9 mouse cellular contexts compared by ENCODE assay signal in genomic region chr5:151315804-151316597, GRCm38 (mm10).
A peak's percentile ranks its signal among the peaks of the same experiment; 100 is the strongest.
DNase-seq lines count a peak whose midpoint lies in the region; ATAC-seq and TF ChIP-seq lines count a peak whose summit lies in the region.
"Had no signal": no experiment of that assay in that cellular context is flagged by ENCODE, and none has a peak within 500 bp of the region (broad histone marks: within the 10 kb centered on the region; RNA-seq: fewer than 3 reads in every experiment).

No protein-coding gene starts in this region.

- no peak; the same call in 1 of the 2 replicates for ATAC-seq in heart, embryonic 15.5 days (replicated peaks; ENCODE audit: insufficient number of reproducible peaks, insufficient read depth, low FRiP score, low read depth)
- ATAC-seq in forebrain, embryonic 14.5 days: no peak

- H3K9me3 ChIP-seq in heart, embryonic 15.5 days (replicated peaks): no peaks in the 10 kb centered on the region
- no peaks in the 10 kb centered on the region for H3K9me3 ChIP-seq in forebrain, embryonic 14.5 days (replicated peaks; ENCODE audit: control insufficient read depth, low read length)
- H3K9me3 ChIP-seq: limb, embryonic 10.5 days had no signal

- TF ChIP-seq CTCF in kidney, adult 2 months (conservative IDR thresholded peaks at IDR 0.05; ENCODE audit: insufficient read depth, insufficient read length, low read depth, low read length): no peak
- no peak for TF ChIP-seq CTCF in cerebellum, adult 2 months (IDR thresholded peaks at IDR 0.05; ENCODE audit: borderline replicate concordance, insufficient read depth, low read depth, low read length)

- H3K27ac ChIP-seq in heart, embryonic 15.5 days: peak overlapping the region; percentile 35; the same call in 1 of the 2 replicates
- peak overlapping the region; percentile 10; the same call in 1 of the 2 replicates for H3K27ac ChIP-seq in kidney, adult 2 months (ENCODE audit: insufficient read depth, low read depth, low read length)
- no peak overlapping the region for H3K27ac ChIP-seq in cerebellum, adult 2 months (ENCODE audit: insufficient read depth, low read length)
- no peak overlapping the region for H3K27ac ChIP-seq in forebrain, embryonic 14.5 days (ENCODE audit: low read depth, low read length)
- H3K27ac ChIP-seq: limb, embryonic 10.5 days had no signal

- no peak for TF ChIP-seq POLR2A in kidney, adult 2 months (IDR thresholded peaks at IDR 0.05; ENCODE audit: low read depth, low read length)
- no peak for TF ChIP-seq POLR2A in cerebellum, adult 2 months (IDR thresholded peaks at IDR 0.05; ENCODE audit: borderline replicate concordance, insufficient read depth, low read length)

- peak overlapping the region; percentile 8; the same call in 1 of the 2 replicates for H3K4me3 ChIP-seq in heart, embryonic 15.5 days
- no peak overlapping the region for H3K4me3 ChIP-seq in kidney, adult 2 months (ENCODE audit: insufficient read depth, low read depth, low read length)
- H3K4me3 ChIP-seq in cerebellum, adult 2 months (replicated peaks; ENCODE audit: insufficient read depth, low read depth, low read length): no peak overlapping the region
- no peak overlapping the region for H3K4me3 ChIP-seq in forebrain, embryonic 14.5 days (ENCODE audit: low read depth, low read length)
- H3K4me3 ChIP-seq: limb, embryonic 10.5 days had no signal

- H3K4me2 ChIP-seq in heart, embryonic 15.5 days: peak overlapping the region; percentile 44
- no peak overlapping the region for H3K4me2 ChIP-seq in forebrain, embryonic 14.5 days (ENCODE audit: low read length)

- no peak overlapping the region for H3K9ac ChIP-seq in heart, embryonic 15.5 days
- no peak overlapping the region for H3K9ac ChIP-seq in forebrain, embryonic 14.5 days (ENCODE audit: low read length)

- WGBS in heart, embryonic 15.5 days: 32% methylated on average over 10 of the region's 10 CpGs
- WGBS in kidney, adult 2 months: 27% methylated on average over 10 of the region's 10 CpGs
- WGBS in cerebellum, adult 2 months: 73% methylated on average over 10 of the region's 10 CpGs
- WGBS in forebrain, embryonic 14.5 days: 81% methylated on average over 10 of the region's 10 CpGs

- no peak for DNase-seq in heart, adult 9 months (ENCODE audit: low spot score in 2 of 2)
- peak; percentile 14 for DNase-seq in ZHBTc4 (ENCODE audit: low read depth, low spot score)
- DNase-seq in kidney, adult 2 months: peak; percentile 34
- peak; percentile 45 for DNase-seq in lung, postnatal 36 days
- no peak for DNase-seq in B cell, adult 2 months
- no peak for DNase-seq in cerebellum, adult 2 months
- no peak for DNase-seq in forebrain, embryonic 14.5 days (ENCODE audit: low spot score)

- no peaks in the 10 kb centered on the region for H3K27me3 ChIP-seq in heart, embryonic 15.5 days
- H3K27me3 ChIP-seq in kidney, adult 2 months (replicated peaks; ENCODE audit: control insufficient read depth, insufficient read depth, low read length): no peaks in the 10 kb centered on the region
- no peaks in the 10 kb centered on the region for H3K27me3 ChIP-seq in cerebellum, adult 2 months (ENCODE audit: control insufficient read depth, insufficient read depth, low read length)
- no peaks in the 10 kb centered on the region for H3K27me3 ChIP-seq in forebrain, embryonic 14.5 days (replicated peaks; ENCODE audit: control insufficient read depth, insufficient read depth, low read length)

- H3K36me3 ChIP-seq in heart, embryonic 15.5 days: no peaks in the 10 kb centered on the region
- H3K36me3 ChIP-seq in kidney, adult 2 months (ENCODE audit: control insufficient read depth, insufficient read depth, low read length): no peaks in the 10 kb centered on the region
- no peaks in the 10 kb centered on the region for H3K36me3 ChIP-seq in forebrain, embryonic 14.5 days (ENCODE audit: control insufficient read depth, insufficient read depth, low read length)
- H3K36me3 ChIP-seq: limb, embryonic 10.5 days had no signal

- peaks cover 8% of the 10 kb centered on the region for H3K4me1 ChIP-seq in heart, embryonic 15.5 days (replicated peaks)
- H3K4me1 ChIP-seq in kidney, adult 2 months (ENCODE audit: control insufficient read depth, insufficient read depth, low read length): no peaks in the 10 kb centered on the region; the same call in 1 of the 2 replicates
- no peaks in the 10 kb centered on the region for H3K4me1 ChIP-seq in cerebellum, adult 2 months (ENCODE audit: control insufficient read depth, insufficient read depth, low read length)
- no peaks in the 10 kb centered on the region for H3K4me1 ChIP-seq in forebrain, embryonic 14.5 days (ENCODE audit: control insufficient read depth, insufficient read depth, low read length)

Comparison
In these comparisons a context has a peak if more than half of its experiments do, and no peak if none do; other contexts are left out.
1. H3K27ac ChIP-seq: peak in heart, embryonic 15.5 days (single experiment) and kidney, adult 2 months (single experiment); none in cerebellum, adult 2 months (single experiment) and forebrain, embryonic 14.5 days (single experiment).
2. DNase-seq: peak in ZHBTc4 (single experiment), kidney, adult 2 months (single experiment) and lung, postnatal 36 days (single experiment); none in heart, adult 9 months (0 of 2), B cell, adult 2 months (0 of 2), cerebellum, adult 2 months (0 of 2) and forebrain, embryonic 14.5 days (single experiment).